Mouse (Mus musculus) skeletal muscle tissue, adult 2 months (tissue): ENCODE measurements around the gene Egfr.

ENCODE experiments used
- DNase-seq: peaks from one replicate; pipeline ENCODE4 v3.0.0-alpha.2; 2012; ENCODE audit warnings: low read depth, low spot score

Gene Egfr

DNA sequence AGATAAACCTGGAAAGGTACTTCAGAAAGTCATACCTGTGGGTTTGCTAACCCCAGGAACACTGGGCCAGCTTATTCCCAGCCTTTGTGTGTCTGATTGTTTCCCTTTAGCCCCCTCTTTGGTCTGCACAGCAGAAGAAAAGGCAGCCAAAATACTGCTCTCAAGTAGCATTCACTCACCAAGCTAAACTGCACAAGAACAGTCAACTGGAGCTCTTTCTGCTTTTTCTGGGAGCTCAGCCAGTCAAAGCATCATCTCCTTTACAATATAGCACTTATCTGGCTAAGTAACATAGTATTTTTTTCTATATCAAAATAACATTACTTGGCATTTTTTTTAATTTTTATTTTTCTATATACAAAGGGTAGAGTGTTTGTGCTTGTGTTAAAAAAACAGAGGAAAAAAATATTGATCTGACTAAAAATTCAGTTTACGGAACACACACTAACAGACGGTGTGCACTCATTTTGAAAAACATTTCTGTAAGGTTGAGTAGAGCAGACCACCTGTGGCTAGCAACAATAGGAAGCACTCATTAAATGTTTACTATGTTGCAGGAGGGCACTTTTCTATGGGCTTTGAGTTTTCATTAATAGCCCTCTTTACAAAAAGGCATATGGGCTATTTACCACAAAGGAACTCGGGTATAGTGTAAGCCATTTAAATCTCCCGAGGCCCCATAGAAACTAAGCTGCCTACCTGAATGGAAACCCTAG, 72.0 kb downstream of the Egfr start:
- no peak for DNase-seq

DNA sequence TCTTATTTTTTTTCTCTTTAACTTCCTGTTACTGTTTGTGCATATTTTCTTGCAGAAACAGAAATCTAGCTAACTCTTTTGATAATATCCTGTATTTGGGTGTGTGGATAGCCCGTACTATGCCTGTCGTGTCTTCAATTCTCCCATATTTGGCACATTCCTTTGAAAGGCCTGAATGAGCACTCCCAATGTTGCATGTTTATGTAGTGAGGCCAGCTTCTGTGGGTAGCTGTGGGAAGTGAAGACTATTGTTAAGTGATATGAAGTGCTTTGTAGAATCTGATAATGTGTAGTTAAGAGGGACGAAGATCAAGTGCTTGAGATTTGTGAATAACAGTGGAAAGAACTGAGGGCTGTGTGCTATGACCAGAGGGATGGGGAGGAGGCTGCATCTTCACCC, 77.5 kb downstream of the Egfr start:
- no peak for DNase-seq

DNA sequence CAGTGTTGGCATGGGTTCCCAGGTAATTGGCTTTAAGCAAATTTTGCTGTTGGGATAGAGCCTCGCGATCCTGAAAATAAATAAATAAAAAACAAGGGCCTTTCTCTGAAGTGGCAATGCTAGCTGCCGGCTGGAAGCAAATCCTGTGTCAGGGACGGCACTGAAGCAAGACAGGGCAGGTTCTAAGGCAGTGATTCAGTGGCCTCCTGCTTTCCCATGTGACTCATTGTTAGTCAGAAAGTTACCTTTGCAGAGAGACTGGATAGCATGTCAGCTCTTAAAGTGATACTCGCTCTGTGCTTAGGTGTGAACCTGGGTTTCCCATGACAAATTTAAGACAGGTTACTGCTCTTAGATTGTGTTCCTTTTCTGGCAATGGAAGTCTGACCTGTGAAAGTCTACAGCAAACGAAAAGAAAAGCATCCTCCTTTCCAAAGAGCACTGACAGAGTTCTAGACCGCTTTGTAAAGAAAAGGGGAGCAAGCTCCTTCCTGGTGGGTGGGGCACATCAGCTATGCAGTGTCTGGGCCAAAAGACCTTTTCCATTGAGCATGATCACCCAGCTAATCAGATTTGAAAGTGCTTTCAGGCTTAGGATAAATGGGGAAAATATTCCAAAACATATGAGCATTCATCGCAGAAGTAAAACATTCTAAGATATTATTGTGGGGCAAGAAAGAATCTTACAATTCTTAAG, 78.7 kb downstream of the Egfr start:
- no peak for DNase-seq

DNA sequence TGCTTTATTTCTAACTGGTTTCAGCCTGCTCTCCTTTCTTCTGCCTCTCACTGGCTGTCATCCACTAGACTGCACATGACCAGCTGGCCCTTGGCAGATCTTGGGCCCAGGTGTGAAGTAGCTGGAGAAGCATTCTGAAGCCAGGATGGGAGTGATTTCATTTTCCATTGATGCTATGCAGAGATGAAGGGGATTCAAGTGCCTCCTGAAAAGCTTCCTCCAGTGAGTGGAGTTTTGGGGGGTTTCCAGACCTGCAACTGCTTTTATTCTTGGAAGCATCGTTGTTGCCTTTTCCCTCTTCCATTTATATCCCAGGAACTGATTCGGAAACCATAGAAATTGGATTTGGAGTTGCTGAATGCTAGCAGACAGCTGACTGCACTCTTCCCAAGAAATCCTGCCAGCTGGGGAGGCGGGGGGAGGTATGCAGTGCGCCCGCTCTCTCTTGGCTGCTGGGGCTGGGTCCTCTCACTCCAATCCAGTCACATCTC, 80.0 kb downstream of the Egfr start:
- peak; percentile 49 for DNase-seq

DNA sequence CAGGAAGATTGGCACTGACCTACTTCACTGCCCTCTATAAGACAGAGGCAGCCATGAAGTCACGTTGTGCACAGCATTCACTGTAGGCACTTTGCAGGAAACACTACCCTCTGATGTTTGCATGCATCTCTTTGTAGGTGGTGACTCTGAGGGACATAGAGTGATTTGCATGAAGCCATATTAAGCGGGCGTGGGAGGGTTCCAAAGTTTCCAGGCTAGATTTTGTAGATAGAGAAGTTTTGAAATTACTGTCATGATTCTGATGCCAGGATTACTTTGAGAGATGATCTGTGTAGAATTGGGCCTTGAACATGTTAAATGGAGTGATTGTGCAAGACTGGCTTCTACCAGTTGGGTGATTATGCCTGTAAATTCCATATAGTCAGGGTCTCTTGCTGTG, 86.8 kb downstream of the Egfr start:
- no peak for DNase-seq

DNA sequence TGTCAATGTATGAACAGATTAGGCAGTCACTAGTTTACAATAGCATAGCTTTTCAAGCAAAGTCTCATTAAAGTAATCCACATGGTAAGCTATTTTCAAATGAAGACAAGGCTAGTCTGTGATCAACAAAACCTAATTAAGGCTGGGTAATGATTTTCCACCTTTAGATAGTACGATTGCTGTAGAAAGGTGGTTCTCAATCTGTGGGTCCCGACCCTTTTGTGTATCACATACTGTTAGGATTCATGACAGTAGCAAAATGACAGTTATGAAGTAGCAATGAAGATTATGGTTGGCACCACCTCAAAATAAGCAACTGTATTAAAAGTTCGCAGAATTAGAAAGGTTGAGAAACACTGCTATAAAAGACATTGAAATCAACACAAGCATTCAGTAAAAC, 90.9 kb downstream of the Egfr start:
- no peak for DNase-seq

DNA sequence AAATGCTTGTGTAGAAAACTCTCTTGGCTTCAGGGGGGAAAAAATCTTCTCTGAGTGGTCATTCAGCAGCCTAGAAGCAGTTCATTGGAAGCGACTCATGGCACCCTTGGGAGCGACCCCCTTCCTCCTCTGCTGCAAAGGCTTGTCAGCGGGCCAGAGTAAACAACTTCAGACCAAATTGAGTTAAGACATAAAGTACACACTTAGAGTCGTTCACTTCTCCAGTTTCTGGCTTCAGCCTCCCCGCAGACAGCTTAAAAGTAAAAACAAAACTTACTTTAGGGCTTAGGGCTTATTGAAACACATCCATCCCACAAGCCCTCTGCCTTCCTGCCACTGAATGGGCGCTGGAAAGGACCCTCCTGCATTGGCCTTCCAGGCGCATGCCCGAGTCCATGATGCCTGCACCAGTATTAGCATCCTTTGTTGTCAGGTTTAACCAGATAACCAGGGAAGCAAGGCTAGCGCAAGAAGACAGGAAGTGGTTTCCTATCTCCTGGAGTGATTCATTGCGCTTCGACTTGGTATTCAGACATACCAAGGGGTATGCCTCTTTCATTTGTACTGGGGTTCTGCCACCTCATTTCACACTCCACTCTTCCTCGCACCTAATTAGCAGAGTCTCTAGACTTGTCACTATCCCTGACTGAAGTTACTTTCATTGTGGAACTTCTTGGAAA, 92.0 kb downstream of the Egfr start:
- peak; percentile 36 for DNase-seq

DNA sequence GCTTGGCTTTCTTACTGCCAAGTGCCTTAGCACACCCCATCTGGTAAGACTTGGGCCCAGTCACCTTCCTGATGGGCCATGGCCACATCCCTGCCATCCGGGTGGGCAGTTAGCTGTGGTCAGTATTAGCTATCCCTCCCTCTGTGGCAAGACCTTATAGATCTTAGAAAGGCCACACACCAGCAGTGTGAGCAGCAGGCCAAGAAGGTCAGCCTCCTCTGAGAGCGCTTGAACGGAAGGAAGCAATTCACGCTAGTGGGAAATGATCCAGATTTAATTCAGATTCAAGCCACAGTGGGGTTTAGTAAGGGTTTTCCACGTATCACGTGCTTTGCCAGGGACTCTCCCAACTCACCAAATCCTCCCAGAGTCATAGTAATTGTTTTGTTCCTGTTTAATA, 96.9 kb downstream of the Egfr start:
- peak; percentile 58 for DNase-seq

DNA sequence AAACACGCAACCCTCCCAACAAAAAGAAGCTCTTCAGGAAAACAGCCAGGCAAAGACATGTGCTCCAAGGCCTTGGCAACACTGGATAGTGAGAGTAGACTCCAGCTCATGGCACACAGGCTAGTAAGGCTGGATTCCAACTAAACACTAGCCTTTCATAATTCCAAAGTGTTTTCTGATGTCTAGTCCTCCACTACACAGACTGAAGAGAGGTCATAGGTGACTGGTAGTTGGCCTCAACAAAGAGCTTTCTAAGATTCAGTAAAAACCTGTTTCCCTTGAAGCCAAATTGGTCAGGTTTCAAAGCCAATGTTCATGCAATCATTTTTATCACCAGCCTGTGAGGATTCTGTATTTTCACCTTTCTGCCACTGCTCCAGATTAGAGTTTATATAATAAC, 99.4 kb downstream of the Egfr start:
- DNase-seq: peak; percentile 23

DNA sequence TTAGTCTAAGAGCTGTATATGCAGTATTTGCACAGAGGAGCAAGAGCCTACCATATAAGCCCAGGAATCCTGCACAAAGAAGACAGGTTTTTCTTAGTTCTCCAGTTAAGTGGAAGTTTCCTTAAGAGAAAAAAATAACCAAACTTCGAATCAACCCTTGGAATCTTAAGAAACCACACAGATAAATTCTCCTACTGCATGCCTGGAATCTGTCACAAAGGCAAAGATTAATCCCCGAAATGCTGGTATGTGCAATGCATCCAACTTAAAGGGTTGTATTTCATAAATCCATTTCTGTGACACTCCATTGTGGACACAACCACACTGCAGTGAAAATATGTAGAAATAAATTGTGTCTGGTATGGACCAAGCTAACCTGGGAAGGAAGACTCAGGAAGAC, 102.1 kb downstream of the Egfr start:
- no peak for DNase-seq

DNA sequence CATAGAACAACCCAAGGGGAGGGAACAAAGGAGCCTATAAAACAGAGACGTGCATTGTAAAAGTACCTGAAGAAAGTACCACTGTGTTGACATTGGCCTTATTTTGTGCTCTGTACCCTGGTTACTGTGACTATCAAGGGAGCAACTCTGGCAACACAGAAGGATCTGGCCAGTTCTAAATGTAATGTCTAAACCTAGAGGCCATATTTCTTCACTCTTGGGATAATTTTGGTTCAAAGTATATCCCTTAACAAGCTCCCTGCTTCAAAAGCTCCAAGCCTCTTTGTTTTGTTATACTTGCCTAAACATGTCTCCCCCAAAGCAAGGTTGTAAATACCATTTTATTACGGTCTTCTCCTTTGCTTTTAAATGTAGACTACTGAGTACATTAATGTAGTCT, 105.3 kb downstream of the Egfr start:
- DNase-seq: no peak

DNA sequence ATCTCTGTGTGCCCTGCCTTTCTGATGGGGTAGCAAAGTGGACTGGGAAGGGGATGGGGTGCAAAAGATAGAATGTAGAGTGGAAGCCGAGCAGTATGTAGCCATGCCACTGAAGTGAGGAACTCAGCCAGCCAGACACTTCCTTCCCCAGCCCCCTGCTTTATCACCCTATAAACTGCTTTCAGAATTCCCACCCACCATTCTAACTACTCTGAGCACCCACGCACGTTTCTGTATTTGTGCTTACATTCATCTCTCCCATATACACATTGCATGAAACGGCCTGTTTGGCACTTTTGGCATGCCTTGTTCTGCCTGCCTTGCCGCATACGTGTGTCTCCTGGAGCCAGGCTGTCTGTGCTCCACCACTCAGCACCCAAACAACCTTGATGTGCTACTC, 109.0 kb downstream of the Egfr start:
- no peak for DNase-seq

DNA sequence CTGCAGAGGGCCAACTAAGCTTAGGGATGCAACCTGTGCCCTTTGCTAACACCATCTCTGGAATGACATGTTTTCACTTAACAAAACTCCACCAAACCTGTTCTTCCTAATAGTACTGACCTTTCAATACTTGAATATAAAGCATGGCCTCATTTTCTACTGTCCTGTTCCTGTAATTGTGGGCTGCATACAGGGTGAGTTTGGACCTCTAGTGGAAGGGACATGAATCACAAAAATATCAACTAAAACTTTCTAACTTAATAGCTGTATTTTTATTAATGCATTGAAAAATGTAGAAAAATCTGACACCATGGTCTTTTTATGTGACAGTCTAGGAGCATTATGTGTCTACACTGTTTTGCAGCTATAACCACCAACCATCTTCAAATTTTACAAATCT, 111.5 kb downstream of the Egfr start:
- DNase-seq: no peak

DNA sequence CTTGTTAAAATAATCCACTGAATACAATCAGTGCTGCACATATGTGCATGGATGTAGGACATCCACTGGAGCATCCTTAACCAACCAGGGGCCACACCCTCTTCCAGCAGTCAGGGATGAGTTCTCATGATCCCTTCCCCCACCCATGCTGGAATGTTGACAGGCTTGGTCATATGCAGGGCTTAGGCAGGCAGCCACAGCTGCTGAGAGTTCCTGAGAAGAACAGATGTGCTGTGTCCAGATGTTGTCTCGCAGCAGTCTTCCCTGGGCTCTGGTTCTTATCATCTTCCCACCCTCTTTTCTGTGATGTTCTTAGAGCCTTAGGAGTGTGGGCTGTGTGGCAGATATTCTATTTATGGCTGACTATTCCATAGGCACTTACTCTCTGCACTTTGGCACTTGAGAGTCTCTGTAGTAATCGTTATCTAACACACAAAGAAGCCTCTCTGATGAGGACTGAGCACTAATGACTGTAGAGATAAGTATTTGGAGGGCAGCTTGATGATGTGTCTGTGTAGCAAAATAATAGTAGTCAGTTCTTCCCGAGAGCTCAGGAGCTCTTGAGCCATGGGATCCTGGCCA, 113.1 kb downstream of the Egfr start:
- peak; percentile 50 for DNase-seq

DNA sequence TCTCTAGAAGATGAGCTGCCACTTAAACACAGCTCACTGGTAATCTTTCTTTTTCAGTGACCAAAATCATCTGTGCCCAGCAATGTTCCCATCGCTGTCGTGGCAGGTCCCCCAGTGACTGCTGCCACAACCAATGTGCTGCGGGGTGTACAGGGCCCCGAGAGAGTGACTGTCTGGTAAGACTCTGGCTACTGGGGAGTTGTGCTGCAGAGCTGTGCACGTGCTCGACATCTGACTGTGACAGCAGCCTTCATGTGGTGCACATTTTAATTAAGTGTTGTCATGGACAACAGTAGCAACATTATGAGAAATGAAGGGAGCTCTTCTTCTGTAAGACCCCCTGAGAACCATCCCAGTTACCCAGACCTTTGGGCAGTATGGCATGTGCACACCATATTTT, 116.0 kb downstream of the Egfr start:
- DNase-seq: no peak

DNA sequence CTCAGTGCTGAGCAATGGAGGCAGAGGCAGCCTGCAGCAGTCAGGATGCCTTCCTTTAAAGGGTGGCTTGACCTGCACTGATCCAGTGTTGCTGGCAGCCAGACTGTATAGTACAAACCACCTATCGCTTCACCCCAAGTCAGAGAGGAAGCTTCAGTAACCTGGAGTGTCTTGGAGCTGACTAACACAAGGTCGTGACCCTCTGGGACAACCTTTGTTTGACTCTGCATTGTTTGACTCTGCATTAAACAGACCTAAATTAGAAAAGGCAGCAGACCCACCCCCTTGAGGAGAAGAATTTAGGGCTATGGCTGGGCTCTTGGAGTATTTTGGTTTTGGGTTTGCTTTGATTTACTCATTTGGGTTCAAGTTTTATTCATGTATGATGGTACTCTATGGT, 117.5 kb downstream of the Egfr start:
- DNase-seq: no peak

DNA sequence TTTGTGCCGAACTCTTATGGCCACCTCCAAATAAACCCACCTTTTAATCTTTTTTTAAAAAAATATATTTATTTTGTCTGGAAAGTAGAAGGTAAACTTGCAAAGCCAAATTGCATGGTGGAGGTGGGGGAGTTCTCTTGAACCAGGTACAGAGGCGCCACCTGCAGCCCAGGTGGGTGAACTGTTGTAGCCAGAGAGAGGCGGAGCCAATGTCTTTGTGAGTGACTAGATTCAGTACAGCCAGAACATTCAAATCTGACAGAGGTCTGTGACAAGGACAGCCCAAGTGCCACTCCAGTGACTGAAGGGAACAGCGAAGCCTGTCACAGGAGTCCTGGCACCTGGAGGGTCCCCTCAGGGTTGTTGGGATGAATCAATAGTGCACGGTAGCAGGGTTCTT, 119.1 kb downstream of the Egfr start:
- no peak for DNase-seq

DNA sequence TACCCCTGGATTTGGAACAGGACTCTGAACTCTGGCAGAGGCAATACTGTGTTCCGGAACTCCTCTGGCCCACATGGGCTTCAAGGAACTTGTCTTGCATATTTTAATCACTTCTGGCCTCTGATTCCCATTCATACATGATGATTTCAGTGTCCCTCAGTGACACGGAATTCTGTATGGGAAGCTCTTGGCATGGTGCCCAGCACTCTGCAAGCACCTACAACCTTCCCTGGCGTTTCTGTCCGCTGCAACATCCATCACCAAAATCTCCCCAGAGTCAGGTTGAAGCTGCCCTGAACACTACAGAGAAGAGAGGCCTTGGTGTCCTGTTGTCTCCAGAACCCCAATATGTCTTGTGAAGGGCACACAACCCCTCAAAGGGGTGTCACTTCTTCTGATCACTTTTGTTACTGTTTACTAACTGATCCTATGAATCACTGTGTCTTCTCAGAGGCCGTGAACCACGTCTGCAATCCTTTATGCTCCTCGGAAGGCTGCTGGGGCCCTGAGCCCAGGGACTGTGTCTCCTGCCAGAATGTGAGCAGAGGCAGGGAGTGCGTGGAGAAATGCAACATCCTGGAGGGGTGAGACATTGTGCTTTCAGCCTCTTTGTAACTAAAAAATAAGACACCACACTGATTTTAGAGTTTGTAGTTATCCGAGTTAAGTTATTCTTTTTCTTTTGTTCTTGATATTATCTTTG, 125.8 kb downstream of the Egfr start:
- no peak for DNase-seq

DNA sequence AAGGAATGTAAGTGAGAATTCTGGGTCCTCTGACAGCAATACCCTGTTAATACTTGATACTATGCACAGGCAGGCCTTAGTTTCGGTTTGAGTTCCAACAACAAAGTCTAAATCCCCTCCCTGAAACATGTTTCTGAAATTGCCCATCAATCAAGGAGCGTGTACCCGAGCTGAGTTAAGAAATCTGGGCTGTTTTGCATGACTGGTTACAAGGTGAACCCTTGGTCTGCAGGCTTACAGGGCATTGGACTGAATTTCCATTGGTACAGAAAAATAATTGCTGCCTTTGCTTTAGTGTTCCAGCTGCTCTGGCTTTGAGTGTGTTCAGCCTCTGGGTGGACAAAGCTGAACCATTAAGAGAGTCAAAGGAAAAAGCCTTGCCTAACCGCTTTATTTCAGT, 129.9 kb downstream of the Egfr start:
- DNase-seq: no peak

DNA sequence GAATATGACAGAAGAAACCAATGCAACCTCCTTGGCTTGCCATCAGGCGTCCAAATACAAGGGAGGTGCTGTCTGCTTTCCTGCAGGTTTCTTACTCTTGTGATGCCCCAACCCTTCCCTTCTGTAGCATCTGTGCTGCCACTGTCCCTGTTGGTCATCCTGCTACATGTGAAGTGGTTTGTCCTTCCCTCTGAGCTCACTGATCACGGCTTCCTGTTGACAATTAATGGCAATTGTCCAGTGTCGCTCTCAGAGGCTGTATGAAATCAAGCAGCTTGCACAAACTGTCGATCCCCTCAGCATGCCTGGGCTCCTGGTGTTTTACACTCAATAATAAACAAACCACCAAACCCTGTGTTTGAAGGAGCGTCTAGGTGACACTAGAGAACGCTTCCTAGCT, 134.1 kb downstream of the Egfr start:
- DNase-seq: no peak

DNA sequence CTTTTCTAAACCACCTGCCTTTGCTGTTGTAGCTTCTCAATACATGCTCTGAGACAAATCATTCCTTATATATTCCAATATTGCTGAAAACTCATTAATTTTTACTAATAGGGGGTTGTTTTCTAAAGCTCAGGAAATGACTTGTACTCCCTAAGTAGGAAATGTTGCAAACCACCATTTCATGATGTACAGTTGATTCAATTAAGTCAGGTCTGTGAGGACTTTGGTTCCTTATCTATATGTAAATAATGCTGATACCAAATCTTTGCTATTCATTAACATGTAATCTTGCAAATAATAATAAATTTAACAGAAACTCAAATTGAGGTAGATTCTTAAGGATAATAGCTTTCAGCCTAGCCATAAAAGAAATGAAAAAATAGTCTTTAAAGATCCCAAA, 136.1 kb downstream of the Egfr start:
- DNase-seq: no peak
